Mouse (Mus musculus): Measurements from ENCODE around the gene Gm30191.

DNA sequence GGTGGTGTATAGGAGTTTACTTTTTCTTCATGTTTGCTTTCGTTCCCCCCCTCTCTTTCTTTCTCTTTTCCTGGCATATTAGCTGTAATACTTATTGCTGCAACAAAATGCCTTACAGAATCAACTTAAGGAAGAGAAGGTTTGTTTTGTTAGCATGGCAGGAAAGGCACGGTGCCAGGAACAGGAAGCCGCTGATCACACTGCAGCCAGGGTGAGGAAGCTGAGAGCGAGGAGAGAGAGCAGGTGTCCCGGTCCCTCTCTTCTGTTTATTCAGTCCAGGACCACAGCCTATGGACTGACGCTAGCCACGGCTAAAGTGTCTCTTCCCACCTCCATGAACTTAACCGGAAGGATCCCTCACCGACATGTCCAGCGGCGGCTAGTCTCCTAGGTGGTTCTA is 11.6 kb downstream of the Gm30191 start:
- TF ChIP-seq CTCF (IDR thresholded peaks at IDR 0.05; ENCODE audit: control insufficient read depth, insufficient read depth, insufficient replicate concordance, low read depth, low read length) (no peak), POLR2A (IDR thresholded peaks at IDR 0.05; ENCODE audit: control insufficient read depth, low read depth, low read length) (no peak)

All from testis, adult 2 months (tissue).